Mouse (Mus musculus) megakaryocyte, adult 5-6 weeks (primary cell): ENCODE measurements around the gene 6430531B16Rik. TPM values are rescaled to one million over a fixed set of nuclear protein-coding genes. Genes with fewer than 3 reads are reported as not detected.

Experiments used
- ATAC-seq: 2 replicates; pipeline ENCODE4 v1.8.0; 2016; ENCODE audit warnings: mild to moderate bottlenecking, inconsistent platforms; ENCODE audit not compliant: poor library complexity, severe bottlenecking
- total RNA-seq, 2 experiments: library from RNA; stranded (forward) in 1 of 2; stranded (reverse) in 1 of 2; fragments of 153-499, 151-499 nt in 1 of 2; fragments of 221-1000, 200-1000 nt in 1 of 2; gene quantifications; 2 replicates each; pipeline versions ENCODE4 v1.2.3 to v1.2.4; 2015 to 2017

The 6430531B16Rik gene
- total RNA-seq (2015) = 1.1 and 1.2 TPM in 2 replicates
- total RNA-seq (2017) = 0.89 and 2.3 TPM in 2 replicates

- peak; percentile 62 for ATAC-seq
Measured at GRCm38 (mm10) chr7:139978278-139978892, at the start of gene 6430531B16Rik. TSS of gene 6430531B16Rik (minus strand) at chr7:139978755.

- ATAC-seq = no peak
Measured at GRCm38 (mm10) chr7:140011336-140011735, 32.8 kb upstream of the 6430531B16Rik start.

- no peak for ATAC-seq
Measured at GRCm38 (mm10) chr7:140007781-140008180, 29.2 kb upstream of the 6430531B16Rik start.

- no peak for ATAC-seq
Measured at GRCm38 (mm10) chr7:140006861-140007611, 28.5 kb upstream of the 6430531B16Rik start.

GRCm38 (mm10) chr7:140004666-140005065 is 26.1 kb upstream of the 6430531B16Rik start:
- no peak for ATAC-seq

- no peak for ATAC-seq
Measured at GRCm38 (mm10) chr7:140001086-140001740, 22.7 kb upstream of the 6430531B16Rik start.

- ATAC-seq = no peak
Measured at GRCm38 (mm10) chr7:139998691-139999350, 20.3 kb upstream of the 6430531B16Rik start.

- peak; percentile 40 for ATAC-seq
Measured at GRCm38 (mm10) chr7:139994676-139995075, 16.1 kb upstream of the 6430531B16Rik start.

GRCm38 (mm10) chr7:139994202-139994601 is 15.6 kb upstream of the 6430531B16Rik start:
- no peak for ATAC-seq

GRCm38 (mm10) chr7:139993532-139993931 is 15.0 kb upstream of the 6430531B16Rik start:
- ATAC-seq = no peak

- peak; percentile 83 for ATAC-seq
Measured at GRCm38 (mm10) chr7:139992406-139992805, 13.9 kb upstream of the 6430531B16Rik start, which contains the start of gene Adam8. TSS of gene Adam8 (minus strand) at chr7:139992562.

GRCm38 (mm10) chr7:139990864-139991394 is 12.4 kb upstream of the 6430531B16Rik start:
- ATAC-seq = peak; percentile 14

- ATAC-seq = no peak
Measured at GRCm38 (mm10) chr7:139988272-139988671, 9.7 kb upstream of the 6430531B16Rik start.

GRCm38 (mm10) chr7:139984505-139984904 is 6.0 kb upstream of the 6430531B16Rik start:
- ATAC-seq = peak; percentile 86

- ATAC-seq = no peak
Measured at GRCm38 (mm10) chr7:139982058-139982457, 3.5 kb upstream of the 6430531B16Rik start.

GRCm38 (mm10) chr7:139980778-139981177 is 2.2 kb upstream of the 6430531B16Rik start:
- ATAC-seq = no peak

GRCm38 (mm10) chr7:139979011-139979719 is 610 bp upstream of the 6430531B16Rik start:
- peak; percentile 20 for ATAC-seq

- no peak for ATAC-seq
Measured at GRCm38 (mm10) chr7:139975471-139975870, 3.1 kb downstream of the 6430531B16Rik start.

- peak; percentile 60 for ATAC-seq
Measured at GRCm38 (mm10) chr7:139974307-139974706, 4.2 kb downstream of the 6430531B16Rik start.

- peak; percentile 33 for ATAC-seq
Measured at GRCm38 (mm10) chr7:139972923-139973331, 5.6 kb downstream of the 6430531B16Rik start.
